14 mouse cellular contexts compared by ENCODE assay signal in genomic region chr13:62978784-62979183, GRCm38 (mm10). TPM values are rescaled to one million over a fixed set of nuclear protein-coding genes. Genes with fewer than 3 reads are reported as not detected.
DNase-seq lines count a peak whose midpoint lies in the region; ATAC-seq and TF ChIP-seq lines count a peak whose summit lies in the region.
"Had no signal": no experiment of that assay in that cellular context is flagged by ENCODE, and none has a peak within 500 bp of the region (broad histone marks: within the 10 kb centered on the region; RNA-seq: fewer than 3 reads in every experiment).

No protein-coding gene starts in this region.

- no peak for DNase-seq in forebrain, embryonic 10.5 days (ENCODE audit: extremely low spot score, low spot score)
- DNase-seq in forebrain, postnatal 0 days = no peak
- no peak for DNase-seq in hindbrain, embryonic 11.5 days (ENCODE audit: low spot score)
- DNase-seq in limb, embryonic 14.5 days (ENCODE audit: low spot score) = no peak
- DNase-seq in limb, embryonic 10.5 days (ENCODE audit: low spot score) = no peak
- no peak for DNase-seq in stomach, postnatal 0 days (ENCODE audit: low spot score)
- DNase-seq: cerebellum, adult 8-10 months; lung, adult 2 months had no signal

- no peak for TF ChIP-seq POLR2A in limb, embryonic 14.5 days (IDR thresholded peaks at IDR 0.05; ENCODE audit: borderline replicate concordance, extremely low read depth, insufficient read depth, insufficient read length)

- H3K9ac ChIP-seq in forebrain, postnatal 0 days = no peak overlapping the region
- no peak overlapping the region for H3K9ac ChIP-seq in hindbrain, embryonic 13.5 days
- H3K9ac ChIP-seq in hindbrain, embryonic 11.5 days (ENCODE audit: low read depth, low read length) = no peak overlapping the region
- H3K9ac ChIP-seq in limb, embryonic 14.5 days (ENCODE audit: low read depth, low read length, severe bottlenecking) = no peak overlapping the region; the same call in 1 of the 2 replicates
- H3K9ac ChIP-seq in stomach, embryonic 14.5 days (replicated peaks; ENCODE audit: low read depth, low read length) = no peak overlapping the region
- no peak overlapping the region for H3K9ac ChIP-seq in stomach, postnatal 0 days (ENCODE audit: low read length)
- H3K9ac ChIP-seq: forebrain, embryonic 13.5 days; limb, embryonic 12.5 days had no signal

- H3K9me3 ChIP-seq in forebrain, embryonic 10.5 days = no peaks in the 10 kb centered on the region
- H3K9me3 ChIP-seq in forebrain, postnatal 0 days (ENCODE audit: low read length) = no peaks in the 10 kb centered on the region
- H3K9me3 ChIP-seq in hindbrain, embryonic 13.5 days = no peaks in the 10 kb centered on the region
- no peaks in the 10 kb centered on the region for H3K9me3 ChIP-seq in hindbrain, embryonic 11.5 days (ENCODE audit: control insufficient read depth, low read length)
- no peaks in the 10 kb centered on the region for H3K9me3 ChIP-seq in limb, embryonic 14.5 days (ENCODE audit: control insufficient read depth, low read length)
- H3K9me3 ChIP-seq in limb, embryonic 10.5 days (replicated peaks) = no peaks in the 10 kb centered on the region
- no peaks in the 10 kb centered on the region for H3K9me3 ChIP-seq in stomach, embryonic 14.5 days (ENCODE audit: control insufficient read depth, low read depth, low read length)
- H3K9me3 ChIP-seq in stomach, postnatal 0 days (ENCODE audit: control insufficient read depth, low read length) = no peaks in the 10 kb centered on the region
- H3K9me3 ChIP-seq: forebrain, embryonic 13.5 days; limb, embryonic 12.5 days; midbrain, embryonic 10.5 days had no signal

- H3K4me2 ChIP-seq in forebrain, postnatal 0 days (ENCODE audit: low read depth) = no peak overlapping the region
- no peak overlapping the region for H3K4me2 ChIP-seq in hindbrain, embryonic 13.5 days
- no peak overlapping the region for H3K4me2 ChIP-seq in hindbrain, embryonic 11.5 days (replicated peaks; ENCODE audit: low read depth, low read length)
- H3K4me2 ChIP-seq in limb, embryonic 14.5 days (replicated peaks; ENCODE audit: low read depth, low read length, severe bottlenecking) = no peak overlapping the region
- H3K4me2 ChIP-seq in stomach, embryonic 14.5 days (replicated peaks; ENCODE audit: low read depth, low read length) = no peak overlapping the region
- no peak overlapping the region for H3K4me2 ChIP-seq in stomach, postnatal 0 days (replicated peaks; ENCODE audit: low read depth)
- H3K4me2 ChIP-seq: forebrain, embryonic 13.5 days; limb, embryonic 12.5 days had no signal

- no peak for ATAC-seq in forebrain, postnatal 0 days
- 0 out of 2 replicates have a peak, but pooled peaks have one; percentile 36 for ATAC-seq in hindbrain, embryonic 13.5 days (ENCODE audit: low FRiP score)
- no peak for ATAC-seq in hindbrain, embryonic 11.5 days (ENCODE audit: low FRiP score)
- ATAC-seq in limb, embryonic 14.5 days (ENCODE audit: low FRiP score, low read depth) = no peak
- 0 out of 2 replicates have a peak, but pooled peaks have one; percentile 14 for ATAC-seq in stomach, embryonic 14.5 days (ENCODE audit: insufficient number of reproducible peaks, insufficient read depth, low FRiP score, low read depth)
- no peak for ATAC-seq in stomach, postnatal 0 days (ENCODE audit: low FRiP score, low TSS enrichment)
- ATAC-seq: forebrain, embryonic 13.5 days had no signal

- peaks cover 17% of the 10 kb centered on the region for H3K4me1 ChIP-seq in forebrain, embryonic 10.5 days
- no peaks in the 10 kb centered on the region for H3K4me1 ChIP-seq in forebrain, postnatal 0 days (ENCODE audit: insufficient read depth)
- H3K4me1 ChIP-seq in hindbrain, embryonic 13.5 days (replicated peaks) = peaks cover 10% of the 10 kb centered on the region
- H3K4me1 ChIP-seq in hindbrain, embryonic 11.5 days (replicated peaks; ENCODE audit: control insufficient read depth, insufficient read depth, low read length) = no peaks in the 10 kb centered on the region
- H3K4me1 ChIP-seq in limb, embryonic 14.5 days (ENCODE audit: control insufficient read depth, insufficient read depth, low read length) = peaks cover 23% of the 10 kb centered on the region
- peaks cover 16% of the 10 kb centered on the region for H3K4me1 ChIP-seq in limb, embryonic 10.5 days
- H3K4me1 ChIP-seq in stomach, embryonic 14.5 days (ENCODE audit: control insufficient read depth, insufficient read depth, low read length) = peaks cover 8% of the 10 kb centered on the region; the same call in 1 of the 2 replicates
- no peaks in the 10 kb centered on the region; the same call in 1 of the 2 replicates for H3K4me1 ChIP-seq in stomach, postnatal 0 days (replicated peaks; ENCODE audit: control insufficient read depth, insufficient read depth)
- H3K4me1 ChIP-seq: forebrain, embryonic 13.5 days had no signal

- no peaks in the 10 kb centered on the region for H3K27me3 ChIP-seq in forebrain, embryonic 10.5 days (ENCODE audit: poor library complexity, severe bottlenecking)
- no peaks in the 10 kb centered on the region for H3K27me3 ChIP-seq in forebrain, postnatal 0 days (ENCODE audit: insufficient read depth, low read length)
- H3K27me3 ChIP-seq in hindbrain, embryonic 13.5 days = no peaks in the 10 kb centered on the region
- no peaks in the 10 kb centered on the region for H3K27me3 ChIP-seq in hindbrain, embryonic 11.5 days (ENCODE audit: control insufficient read depth, insufficient read depth, low read length)
- no peaks in the 10 kb centered on the region for H3K27me3 ChIP-seq in limb, embryonic 14.5 days (ENCODE audit: control insufficient read depth, insufficient read depth, low read length)
- H3K27me3 ChIP-seq in limb, embryonic 10.5 days (ENCODE audit: low read depth, poor library complexity, severe bottlenecking) = no peaks in the 10 kb centered on the region
- no peaks in the 10 kb centered on the region for H3K27me3 ChIP-seq in stomach, embryonic 14.5 days (ENCODE audit: control insufficient read depth, insufficient read depth, low read length)
- no peaks in the 10 kb centered on the region for H3K27me3 ChIP-seq in stomach, postnatal 0 days (ENCODE audit: control insufficient read depth, insufficient read depth, low read length)
- H3K27me3 ChIP-seq: forebrain, embryonic 13.5 days; limb, embryonic 12.5 days had no signal

- H3K36me3 ChIP-seq in forebrain, embryonic 10.5 days (replicated peaks) = no peaks in the 10 kb centered on the region
- H3K36me3 ChIP-seq in forebrain, postnatal 0 days (ENCODE audit: insufficient read depth) = no peaks in the 10 kb centered on the region
- H3K36me3 ChIP-seq in hindbrain, embryonic 13.5 days = no peaks in the 10 kb centered on the region
- H3K36me3 ChIP-seq in hindbrain, embryonic 11.5 days (ENCODE audit: control insufficient read depth, insufficient read depth, low read length) = no peaks in the 10 kb centered on the region
- no peaks in the 10 kb centered on the region for H3K36me3 ChIP-seq in limb, embryonic 14.5 days (ENCODE audit: control insufficient read depth, insufficient read depth, low read length)
- H3K36me3 ChIP-seq in limb, embryonic 10.5 days = no peaks in the 10 kb centered on the region
- no peaks in the 10 kb centered on the region for H3K36me3 ChIP-seq in stomach, embryonic 14.5 days (ENCODE audit: control insufficient read depth, insufficient read depth, low read length)
- H3K36me3 ChIP-seq in stomach, postnatal 0 days (ENCODE audit: control insufficient read depth, insufficient read depth, low read length) = no peaks in the 10 kb centered on the region
- H3K36me3 ChIP-seq: limb, embryonic 12.5 days; midbrain, embryonic 10.5 days had no signal

- no peak for TF ChIP-seq CTCF in forebrain, postnatal 0 days (IDR thresholded peaks at IDR 0.05; ENCODE audit: low read depth)
- TF ChIP-seq CTCF in stomach, postnatal 0 days (IDR thresholded peaks at IDR 0.05; ENCODE audit: low read depth) = no peak

- 81% methylated on average over 4 of the region's 4 CpGs for WGBS in forebrain, embryonic 10.5 days
- 84% methylated on average over 4 of the region's 4 CpGs for WGBS in forebrain, postnatal 0 days
- WGBS in hindbrain, embryonic 13.5 days = 85% methylated on average over 4 of the region's 4 CpGs
- 84% methylated on average over 4 of the region's 4 CpGs for WGBS in hindbrain, embryonic 11.5 days
- WGBS in limb, embryonic 14.5 days = 83% methylated on average over 4 of the region's 4 CpGs
- 81% methylated on average over 4 of the region's 4 CpGs for WGBS in limb, embryonic 10.5 days
- WGBS in stomach, embryonic 14.5 days = 81% methylated on average over 4 of the region's 4 CpGs
- WGBS in stomach, postnatal 0 days = 86% methylated on average over 4 of the region's 4 CpGs

- peak overlapping the region; percentile 27; the same call in 1 of the 2 replicates for H3K27ac ChIP-seq in forebrain, embryonic 10.5 days
- no peak overlapping the region for H3K27ac ChIP-seq in forebrain, postnatal 0 days (ENCODE audit: low read depth, low read length)
- H3K27ac ChIP-seq in hindbrain, embryonic 13.5 days = 0 out of 2 replicates have a peak overlapping the region, but pooled peaks have one; percentile 52
- no peak overlapping the region for H3K27ac ChIP-seq in hindbrain, embryonic 11.5 days (ENCODE audit: low read depth, low read length)
- H3K27ac ChIP-seq in limb, embryonic 14.5 days (replicated peaks; ENCODE audit: low read depth, low read length) = 0 out of 2 replicates have a peak overlapping the region, but pooled peaks have one; percentile 13
- no peak overlapping the region for H3K27ac ChIP-seq in limb, embryonic 10.5 days
- no peak overlapping the region for H3K27ac ChIP-seq in stomach, embryonic 14.5 days (ENCODE audit: low read length)
- H3K27ac ChIP-seq in stomach, postnatal 0 days (replicated peaks) = no peak overlapping the region
- H3K27ac ChIP-seq: forebrain, embryonic 13.5 days; left cerebral cortex, adult 2 months; limb, embryonic 12.5 days; midbrain, embryonic 10.5 days had no signal

- H3K4me3 ChIP-seq in forebrain, embryonic 10.5 days = no peak overlapping the region
- H3K4me3 ChIP-seq in forebrain, postnatal 0 days (ENCODE audit: low read depth, low read length) = no peak overlapping the region
- no peak overlapping the region for H3K4me3 ChIP-seq in hindbrain, embryonic 13.5 days
- no peak overlapping the region for H3K4me3 ChIP-seq in hindbrain, embryonic 11.5 days (ENCODE audit: low read depth, low read length)
- no peak overlapping the region for H3K4me3 ChIP-seq in limb, embryonic 14.5 days (replicated peaks; ENCODE audit: low read length)
- H3K4me3 ChIP-seq in limb, embryonic 10.5 days = no peak overlapping the region
- H3K4me3 ChIP-seq in stomach, embryonic 14.5 days (ENCODE audit: low read depth, low read length) = no peak overlapping the region
- no peak overlapping the region for H3K4me3 ChIP-seq in stomach, postnatal 0 days (ENCODE audit: low read depth, low read length)
- H3K4me3 ChIP-seq: forebrain, embryonic 13.5 days; left cerebral cortex, adult 2 months; limb, embryonic 12.5 days; midbrain, embryonic 10.5 days had no signal

- TF ChIP-seq EP300 in stomach, postnatal 0 days (optimal IDR thresholded peaks at IDR 0.05) = no peak

RNA-seq across cellular contexts. Expression of gene 2010111I01Rik, which starts 14.1 kb away (rescaled TPM):
- polyA plus RNA-seq in forebrain, embryonic 10.5 days (2016; fragmentation: Nextera tagmentation; extraction: Ambion mirVana) = 43.9 and 45.6 TPM in 2 replicates
- total RNA-seq in forebrain, postnatal 0 days (2014; rRNA removed) = 33.2 and 47.8 TPM in 2 replicates
- polyA plus RNA-seq in forebrain, postnatal 0 days (2015; fragmentation: Nextera tagmentation; extraction: Ambion mirVana) = 17.6 and 20.3 TPM in 2 replicates
- 35.7 and 36.5 TPM in 2 replicates for polyA plus RNA-seq in hindbrain, embryonic 13.5 days (2015; fragmentation: Nextera tagmentation; extraction: Ambion mirVana)
- polyA plus RNA-seq in hindbrain, embryonic 11.5 days (2014; fragmentation: Nextera tagmentation; extraction: Ambion mirVana) = 41.9 and 46.2 TPM in 2 replicates
- 220 and 231 TPM in 2 replicates for polyA plus RNA-seq in limb, embryonic 14.5 days (2012; rRNA removed)
- 255 and 281 TPM in 2 replicates for polyA plus RNA-seq in limb, embryonic 14.5 days (2014; fragmentation: Nextera tagmentation; extraction: Ambion mirVana)
- 107 and 122 TPM in 2 replicates for polyA plus RNA-seq in limb, embryonic 10.5 days (2016; fragmentation: Nextera tagmentation; extraction: Ambion mirVana)
- 140 TPM in 2 replicates for polyA plus RNA-seq in stomach, embryonic 14.5 days (2014; fragmentation: Nextera tagmentation; extraction: Ambion mirVana)
- polyA plus RNA-seq in stomach, postnatal 0 days (2015; fragmentation: Nextera tagmentation; extraction: Ambion mirVana) = 101 TPM in 2 replicates

Comparison
In these comparisons a context has a peak if more than half of its experiments do, and no peak if none do; other contexts are left out.
1. H3K27ac ChIP-seq: peak in forebrain, embryonic 10.5 days (single experiment), hindbrain, embryonic 13.5 days (single experiment) and limb, embryonic 14.5 days (single experiment); none in forebrain, postnatal 0 days (single experiment), hindbrain, embryonic 11.5 days (single experiment), limb, embryonic 10.5 days (single experiment), stomach, embryonic 14.5 days (single experiment) and stomach, postnatal 0 days (single experiment).
2. ATAC-seq: peak in hindbrain, embryonic 13.5 days (single experiment) and stomach, embryonic 14.5 days (single experiment); none in forebrain, postnatal 0 days (single experiment), hindbrain, embryonic 11.5 days (single experiment), limb, embryonic 14.5 days (single experiment) and stomach, postnatal 0 days (single experiment).